Mouse (Mus musculus): ENCODE measurements at regions not wholly inside any gene's neighbourhood (a gene's known extent, or its start where the extent isn't known, plus 50 kb on each side); places are given as distances from the start of the nearest gene placed in this dataset.
A peak's percentile ranks its signal among the peaks of the same experiment; 100 is the strongest.

- no peak for DNase-seq (ENCODE audit: low spot score in 2 of 2)
These were observed 58.9 kb downstream of the Olfr267 start for GRCm38 (mm10) chr4:58728641-58729040.

- DNase-seq (ENCODE audit: low spot score in 2 of 2), result no peak
These were observed 61.1 kb downstream of the Olfr267 start for GRCm38 (mm10) chr4:58726424-58726823.

DNA sequence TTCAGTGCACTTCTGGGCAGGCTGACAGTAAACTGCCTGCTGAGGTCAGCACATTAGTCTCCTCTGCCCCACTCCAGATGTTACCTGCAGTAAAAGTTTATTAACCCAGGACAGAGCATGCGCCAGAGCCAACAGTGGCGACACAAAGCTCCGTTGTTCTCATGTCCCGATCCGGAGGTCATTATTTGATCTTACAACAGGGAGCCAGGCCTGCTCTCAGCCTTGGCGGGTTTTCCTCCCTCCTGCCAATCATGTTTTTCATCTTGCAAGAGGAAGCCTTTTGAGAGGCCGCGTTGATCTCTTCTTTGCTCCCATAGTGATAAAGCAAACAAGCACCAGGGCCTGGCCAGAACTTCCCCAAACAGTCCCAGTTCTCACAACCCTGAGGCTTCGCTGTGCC lies 64.7 kb downstream of the Olfr267 start:
- no peak for DNase-seq (ENCODE audit: low spot score in 2 of 2)

GRCm38 (mm10) chr4:58720682-58721081 lies 66.8 kb downstream of the Olfr267 start:
- no peak for DNase-seq (ENCODE audit: low spot score in 2 of 2)

- no peak for DNase-seq (ENCODE audit: low spot score in 2 of 2)
These were observed 71.1 kb downstream of the Olfr267 start for GRCm38 (mm10) chr4:58716426-58716825.

- peak in 1 of 2 experiments; percentile 46 for DNase-seq (ENCODE audit: low spot score in 2 of 2)
These were observed 71.7 kb downstream of the Olfr267 start for GRCm38 (mm10) chr4:58715846-58716245.

DNA sequence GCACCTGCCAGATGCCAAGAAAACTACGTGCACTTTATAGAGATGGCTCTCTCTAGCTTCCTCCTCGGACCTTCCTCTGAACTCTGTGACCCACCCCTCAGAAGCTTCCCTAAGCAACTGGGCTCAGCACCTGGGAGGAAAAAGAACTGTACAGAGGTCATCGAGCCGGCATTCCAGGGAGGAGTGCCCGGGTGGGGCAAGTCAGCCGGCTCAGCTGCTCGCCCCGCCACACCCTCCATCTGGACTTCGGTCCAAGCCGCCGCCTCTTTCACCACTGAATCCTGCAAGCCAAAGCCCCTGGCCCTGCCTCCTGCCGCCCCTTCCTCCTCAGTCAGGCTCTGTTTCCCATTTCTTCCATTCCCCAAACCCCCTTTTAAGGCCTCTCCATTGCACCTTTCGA lies 73.3 kb downstream of the Olfr267 start:
- no peak for DNase-seq (ENCODE audit: low spot score in 2 of 2)

DNA sequence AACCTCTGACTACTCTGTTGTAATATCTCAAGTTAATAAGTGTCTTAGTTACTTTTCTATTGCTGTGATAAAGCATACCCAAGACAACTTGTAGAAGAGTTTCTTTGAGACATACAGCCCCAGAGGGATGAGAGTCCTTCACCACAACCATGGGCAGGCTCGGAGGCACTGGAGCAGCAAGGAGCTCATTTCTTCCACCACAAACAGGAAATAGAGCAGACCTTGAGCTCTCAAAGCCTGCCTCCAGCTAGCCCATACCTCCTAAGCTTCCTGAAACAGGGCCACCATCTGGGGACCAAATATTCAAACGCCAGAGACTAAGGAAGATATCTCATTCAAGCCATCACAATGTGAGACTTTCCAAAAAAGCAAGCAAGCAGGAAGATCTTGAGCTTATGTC lies 74.6 kb downstream of the Olfr267 start:
- peak in 1 of 2 experiments; percentile 53 for DNase-seq (ENCODE audit: low spot score in 2 of 2)

DNA sequence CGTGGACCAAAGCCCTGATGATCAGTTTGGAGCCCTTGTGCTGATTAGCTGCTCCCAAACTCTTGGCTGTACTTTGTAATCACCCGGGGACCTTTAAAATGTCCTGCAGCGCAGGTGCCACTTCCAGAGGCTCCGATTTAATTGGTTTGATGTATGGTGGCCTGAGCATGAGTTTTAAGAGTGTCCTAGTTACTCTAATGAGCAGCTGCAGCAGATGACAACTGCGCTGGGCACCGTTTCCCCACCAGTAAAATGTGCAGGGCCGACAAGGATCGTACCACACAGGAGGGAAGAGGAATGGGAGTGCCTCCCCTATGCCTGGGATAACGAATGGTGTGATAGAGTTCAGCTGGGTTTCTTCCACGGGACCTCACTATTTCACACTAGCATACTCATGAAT lies 75.3 kb downstream of the Olfr267 start:
- DNase-seq (ENCODE audit: low spot score in 2 of 2), result no peak

GRCm38 (mm10) chr4:58699236-58699798 lies 88.2 kb downstream of the Olfr267 start:
- no peak for DNase-seq (ENCODE audit: low spot score in 2 of 2)

- DNase-seq (ENCODE audit: low spot score in 2 of 2), result no peak
These were observed 88.7 kb downstream of the Olfr267 start for GRCm38 (mm10) chr4:58698828-58699227.

- DNase-seq (ENCODE audit: low spot score in 2 of 2), result no peak
These were observed 90.8 kb downstream of the Olfr267 start for GRCm38 (mm10) chr4:58696684-58697083.

GRCm38 (mm10) chr4:58695281-58695680 lies 92.2 kb downstream of the Olfr267 start:
- DNase-seq (ENCODE audit: low spot score in 2 of 2), result no peak

DNA sequence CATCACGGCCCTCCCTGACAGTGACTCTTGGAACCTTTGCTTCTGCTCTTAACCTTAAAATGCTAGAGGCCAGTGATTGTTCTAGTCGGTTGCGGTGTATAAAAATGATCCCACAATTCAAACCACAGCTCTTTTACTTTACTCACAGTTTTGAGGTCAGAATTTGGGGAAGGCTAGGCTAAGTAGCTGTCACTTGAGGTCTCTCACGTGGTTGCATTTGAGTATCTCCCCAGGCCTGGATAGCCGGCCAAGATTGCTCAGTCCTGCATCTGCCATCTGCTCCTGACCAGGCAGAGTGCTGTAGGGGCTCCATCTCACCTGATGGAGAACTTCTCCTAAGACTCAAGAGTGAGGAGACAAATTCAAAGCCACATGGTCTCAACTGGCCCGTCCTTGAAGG lies 94.5 kb downstream of the Olfr267 start:
- DNase-seq (ENCODE audit: low spot score in 2 of 2), result no peak

- DNase-seq (ENCODE audit: low spot score in 2 of 2), result no peak
These were observed 105.6 kb downstream of the Olfr267 start for GRCm38 (mm10) chr4:58681926-58682325.

- DNase-seq (ENCODE audit: low spot score in 2 of 2), result no peak
These were observed 109.7 kb downstream of the Olfr267 start for GRCm38 (mm10) chr4:58677701-58678385.

DNA sequence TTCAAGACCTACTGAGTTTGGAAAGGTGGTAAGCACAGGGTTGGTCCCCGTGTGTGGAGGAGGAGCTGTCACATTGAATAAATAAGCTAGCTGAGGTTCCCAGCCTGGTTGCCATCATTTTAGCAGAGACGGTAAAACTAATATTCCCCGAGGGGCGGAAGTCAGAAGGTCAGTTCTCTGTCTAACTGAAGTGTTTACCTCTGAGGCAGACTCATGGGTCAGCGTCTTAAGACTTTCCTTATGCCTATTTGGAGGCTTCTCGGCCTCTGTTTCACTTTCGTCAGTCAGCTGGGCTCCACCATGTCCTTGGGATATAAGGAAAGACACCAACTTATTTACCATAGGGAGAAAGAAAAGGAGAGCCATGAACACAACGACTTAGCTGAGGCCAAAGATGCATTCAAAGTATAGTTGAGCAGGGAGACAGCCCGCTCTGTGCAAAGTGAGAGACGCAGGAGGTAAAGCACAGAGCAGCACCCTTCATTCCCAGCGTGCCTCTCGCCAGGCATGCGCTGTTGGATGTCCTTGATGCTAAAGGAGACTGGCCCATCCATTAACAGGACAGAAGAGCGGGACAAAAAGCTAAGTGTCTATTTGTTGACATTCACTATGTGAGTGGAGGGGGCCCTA lies 116.0 kb downstream of the Olfr267 start:
- no peak for DNase-seq (ENCODE audit: low spot score in 2 of 2)

DNA sequence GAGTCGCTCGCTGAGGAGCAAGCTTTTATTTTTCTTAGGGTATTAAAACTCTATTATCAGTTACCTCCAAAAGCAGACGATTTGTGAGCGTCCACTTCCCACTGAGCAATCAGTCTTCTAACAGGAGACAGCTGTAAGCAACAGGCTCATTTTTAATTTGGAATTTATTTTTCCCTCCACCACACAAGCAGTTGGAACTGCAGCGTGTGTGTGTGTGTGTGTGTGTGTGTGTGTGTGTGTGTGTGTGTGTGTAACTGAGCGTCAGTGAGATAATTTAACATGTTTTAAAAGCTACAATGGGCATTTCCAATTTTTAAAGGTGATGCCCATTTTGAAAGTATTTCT lies 116.6 kb downstream of the Olfr267 start:
- no peak for DNase-seq (ENCODE audit: low spot score in 2 of 2)

- DNase-seq (ENCODE audit: low spot score in 2 of 2), result no peak
These were observed 116.6 kb upstream of the Lpar1 start for GRCm38 (mm10) chr4:58670107-58670905.

DNA sequence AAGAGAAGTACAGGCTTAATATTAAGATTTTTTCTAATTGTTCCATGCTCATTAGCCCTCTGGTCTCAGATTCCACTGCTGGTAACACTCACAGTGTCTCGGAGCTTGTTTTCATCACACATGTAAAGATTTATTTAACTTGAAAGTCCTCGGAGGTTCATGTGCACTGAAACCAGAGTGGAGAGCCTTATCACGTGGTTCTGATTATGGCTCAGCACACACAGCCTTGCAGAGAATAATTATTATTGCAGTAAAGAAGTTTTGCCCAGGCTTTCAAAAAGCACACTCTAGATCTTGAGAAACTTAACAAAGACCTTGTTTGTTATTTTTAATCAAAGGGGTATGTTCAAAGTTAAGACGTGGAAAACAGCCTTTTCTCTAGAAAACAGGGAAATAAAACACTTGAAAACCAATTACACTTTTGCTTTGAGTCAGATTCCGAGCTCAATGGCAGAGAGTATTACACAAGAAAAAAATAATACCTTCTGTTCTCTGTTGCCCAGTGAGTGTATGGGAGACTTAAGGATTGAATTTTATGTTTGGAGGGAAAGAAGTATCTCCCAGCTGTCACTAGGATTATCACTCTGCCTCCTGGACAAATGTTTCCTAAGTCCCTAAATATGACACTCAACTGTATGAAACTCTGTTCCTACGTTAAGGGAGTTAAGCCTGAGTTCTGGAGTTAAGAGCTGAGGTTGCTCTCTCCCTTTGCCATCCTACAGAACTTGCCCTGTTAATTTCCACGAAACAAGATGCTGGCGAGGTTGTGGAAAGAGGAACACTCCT lies 114.9 kb upstream of the Lpar1 start:
- DNase-seq (ENCODE audit: low spot score in 2 of 2), result no peak

DNA sequence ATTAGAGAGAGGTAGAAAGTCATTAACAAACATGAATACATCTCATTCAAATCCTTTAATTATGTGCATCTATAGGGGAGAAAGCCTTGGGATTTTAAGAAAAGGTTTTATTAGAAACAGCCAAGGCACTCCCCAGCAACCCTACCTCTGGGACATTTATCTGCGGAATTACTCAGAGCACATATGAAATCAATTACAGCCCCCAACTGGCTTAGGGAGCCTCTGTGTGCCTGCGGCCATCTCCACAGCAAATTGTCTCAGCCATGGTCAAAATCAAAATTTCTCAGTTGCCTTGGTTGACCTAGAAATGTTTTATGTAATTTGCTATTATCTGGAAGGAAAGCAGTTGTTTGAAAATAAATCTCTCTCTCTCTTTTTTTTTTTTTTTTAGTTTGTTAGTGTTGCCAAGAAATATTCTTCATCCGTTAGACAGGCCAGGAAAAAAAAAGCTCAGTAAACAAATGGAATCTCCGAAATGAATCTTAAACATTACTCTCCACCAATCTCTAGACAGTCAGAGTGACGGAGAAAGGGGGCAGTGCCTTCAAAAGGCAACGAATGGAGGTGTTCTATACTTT lies 110.0 kb upstream of the Lpar1 start:
- DNase-seq (ENCODE audit: low spot score in 2 of 2), result no peak
